Mouse (Mus musculus): ENCODE data around the gene Ccdc167.
A peak's percentile ranks its signal among the peaks of the same experiment; 100 is the strongest.
"Not testable (repeated sequence)": the region's sequence is repeated elsewhere in the genome, so short reads cannot be mapped to it uniquely, and the experiment has no call there.

Gene Ccdc167

GRCm38 (mm10) chr17:29719628-29720575, 3.1 kb upstream of the Ccdc167 start:
- no peak for DNase-seq (ENCODE audit: low read depth, low spot score)

- DNase-seq (ENCODE audit: low read depth, low spot score), result no peak
Measured at GRCm38 (mm10) chr17:29718660-29719059, 1.8 kb upstream of the Ccdc167 start.

- DNase-seq (ENCODE audit: low read depth, low spot score), result not testable (repeated sequence)
Measured at GRCm38 (mm10) chr17:29713734-29714133, 3.1 kb downstream of the Ccdc167 start.

GRCm38 (mm10) chr17:29712565-29712964, 4.3 kb downstream of the Ccdc167 start:
- DNase-seq (ENCODE audit: low read depth, low spot score), result no peak

GRCm38 (mm10) chr17:29711745-29712431, 5.0 kb downstream of the Ccdc167 start:
- no peak for DNase-seq (ENCODE audit: low read depth, low spot score)

GRCm38 (mm10) chr17:29711076-29711744, 5.6 kb downstream of the Ccdc167 start:
- no peak for DNase-seq (ENCODE audit: low read depth, low spot score)

- DNase-seq (ENCODE audit: low read depth, low spot score), result no peak
Measured at GRCm38 (mm10) chr17:29710562-29711044, 6.2 kb downstream of the Ccdc167 start.

- DNase-seq (ENCODE audit: low read depth, low spot score), result no peak
Measured at GRCm38 (mm10) chr17:29708783-29709182, 8.1 kb downstream of the Ccdc167 start.

- no peak for DNase-seq (ENCODE audit: low read depth, low spot score)
Measured at GRCm38 (mm10) chr17:29706981-29707545, 9.8 kb downstream of the Ccdc167 start.

GRCm38 (mm10) chr17:29705881-29706280, 11.0 kb downstream of the Ccdc167 start:
- no peak for DNase-seq (ENCODE audit: low read depth, low spot score)

- no peak for DNase-seq (ENCODE audit: low read depth, low spot score)
Measured at GRCm38 (mm10) chr17:29704781-29705180, 12.1 kb downstream of the Ccdc167 start.

GRCm38 (mm10) chr17:29702938-29703710, 13.7 kb downstream of the Ccdc167 start:
- no peak for DNase-seq (ENCODE audit: low read depth, low spot score)

GRCm38 (mm10) chr17:29700573-29700972, 16.3 kb downstream of the Ccdc167 start:
- peak; percentile 64 for DNase-seq (ENCODE audit: low read depth, low spot score)

- no peak for DNase-seq (ENCODE audit: low read depth, low spot score)
Measured at GRCm38 (mm10) chr17:29698421-29698820, 18.4 kb downstream of the Ccdc167 start.

GRCm38 (mm10) chr17:29696940-29697339, 19.9 kb downstream of the Ccdc167 start:
- peak; percentile 71 for DNase-seq (ENCODE audit: low read depth, low spot score)

- no peak for DNase-seq (ENCODE audit: low read depth, low spot score)
Measured at GRCm38 (mm10) chr17:29694516-29694915, 22.3 kb downstream of the Ccdc167 start.

GRCm38 (mm10) chr17:29693571-29693970, 23.3 kb downstream of the Ccdc167 start:
- DNase-seq (ENCODE audit: low read depth, low spot score), result no peak

GRCm38 (mm10) chr17:29692827-29693226, 24.0 kb downstream of the Ccdc167 start:
- no peak for DNase-seq (ENCODE audit: low read depth, low spot score)

- no peak for DNase-seq (ENCODE audit: low read depth, low spot score)
Measured at GRCm38 (mm10) chr17:29690257-29690656, 26.6 kb downstream of the Ccdc167 start.

GRCm38 (mm10) chr17:29688610-29689009, 28.2 kb downstream of the Ccdc167 start:
- no peak for DNase-seq (ENCODE audit: low read depth, low spot score)

- no peak for DNase-seq (ENCODE audit: low read depth, low spot score)
Measured at GRCm38 (mm10) chr17:29687373-29687772, 29.5 kb downstream of the Ccdc167 start.
